Mouse (Mus musculus): Measurements from ENCODE around the gene Nol3.

DNA sequence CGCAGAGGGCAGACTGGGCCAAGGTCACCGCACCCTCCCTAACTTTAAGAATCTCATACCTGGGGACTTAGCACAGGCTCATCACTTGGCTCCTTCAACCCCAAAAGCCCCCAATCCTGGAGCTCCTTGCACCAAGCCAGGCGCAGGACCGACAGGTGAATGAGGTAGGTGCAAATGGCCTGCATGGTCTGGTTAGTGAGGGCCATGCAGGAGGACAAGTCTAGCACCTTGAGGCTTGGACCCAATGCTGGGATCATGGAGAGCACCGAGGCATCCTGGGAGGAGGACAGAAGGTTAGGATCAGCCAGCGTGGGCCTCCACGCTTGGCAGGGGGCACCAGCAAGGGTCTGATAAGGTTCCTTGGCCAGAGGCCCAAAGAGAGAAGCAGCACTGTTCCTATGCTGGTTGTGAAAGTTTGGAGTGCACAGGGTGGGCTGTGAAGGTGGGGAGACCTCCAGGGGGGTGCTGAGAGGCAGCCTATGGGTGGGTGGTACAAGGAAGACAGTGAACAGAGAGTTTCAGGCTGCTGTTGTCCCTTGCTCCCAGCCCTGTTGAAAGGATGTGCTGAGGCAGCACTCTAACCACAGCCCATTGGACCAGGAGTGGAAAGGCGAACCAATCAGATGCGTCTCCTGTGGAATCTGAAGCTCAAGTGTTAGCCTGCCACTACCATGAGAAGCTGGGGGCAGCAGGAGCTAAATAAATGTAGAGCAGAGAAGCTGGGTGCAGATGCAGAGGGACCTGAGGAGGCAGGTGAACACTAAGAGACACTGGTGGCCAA lies 37.9 kb downstream of the Nol3 start:
- TF ChIP-seq MAZ (IDR thresholded peaks at IDR 0.05; ENCODE audit: low read depth, low read length) (no peak), CTCF (IDR thresholded peaks at IDR 0.05 in 2 of 3, conservative IDR thresholded peaks at IDR 0.05 in 1 of 3; ENCODE audit: control insufficient read depth in 1 of 3, insufficient read depth in 1 of 3, low read depth in 2 of 3, low read length in 3 of 3, poor library complexity in 1 of 3, severe bottlenecking in 1 of 3) (no peak), EP300 (IDR thresholded peaks at IDR 0.05; ENCODE audit: low read depth in 1 of 2, low read length in 2 of 2) (peak in 1 of 2 experiments; percentile 29; a peak in 1 of 4 replicates), MEF2A (IDR thresholded peaks at IDR 0.05; ENCODE audit: extremely low read depth, insufficient replicate concordance, low read depth, low read length, poor library complexity, severe bottlenecking) (no peak)
